Mouse (Mus musculus): ENCODE measurements around the gene Pigz. TPM values are rescaled to one million over a fixed set of nuclear protein-coding genes. Genes with fewer than 3 reads are reported as not detected.

Gene Pigz
- polyA plus RNA-seq, 1 experiment from 2014 or later: 0.57 TPM

- H3K27ac ChIP-seq (ENCODE audit: low read depth): no peak overlapping the region
- H3K4me3 ChIP-seq (ENCODE audit: low read depth, low read length): no peak overlapping the region
- no peak overlapping the region for H3K4me2 ChIP-seq (ENCODE audit: low read length)
- ATAC-seq (replicated peaks; ENCODE audit: low FRiP score, low TSS enrichment, low read depth) (no peak), DNase-seq (ENCODE audit: low spot score) (no peak)
- H3K9ac ChIP-seq (ENCODE audit: low read length): no peak overlapping the region
- H3K4me1 ChIP-seq (replicated peaks; ENCODE audit: control insufficient read depth, insufficient read depth, low read length): no peaks in the 10 kb centered on the region
- H3K9me3 ChIP-seq (ENCODE audit: control insufficient read depth, low read length): no peaks in the 10 kb centered on the region
- no peaks in the 10 kb centered on the region for H3K27me3 ChIP-seq (replicated peaks; ENCODE audit: control insufficient read depth, insufficient read depth, low read length)
- peaks cover 26% of the 10 kb centered on the region for H3K36me3 ChIP-seq (ENCODE audit: control insufficient read depth, insufficient read depth, low read length)
These were observed 60.3 kb downstream of the Pigz start for GRCm38 (mm10) chr16:31993946-31994345.

Small RNAs within 50 kb of the gene (microRNA-seq; reads per million reads assigned to microRNA genes)
- not detected for gene Gm26269

Other genes with a start within 250 kb of the Pigz start
- gene Meltf, start 55.0 kb upstream of the Pigz start, polyA plus RNA-seq (2014; fragmentation: Nextera tagmentation; extraction: Ambion mirVana): 0.12 and 0.16 TPM in 2 replicates
- gene 0610012G03Rik, start 14.6 kb downstream of the Pigz start, polyA plus RNA-seq (2014; fragmentation: Nextera tagmentation; extraction: Ambion mirVana): 111 and 117 TPM in 2 replicates
- gene Ncbp2, start 14.7 kb downstream of the Pigz start, polyA plus RNA-seq (2014; fragmentation: Nextera tagmentation; extraction: Ambion mirVana): 90.5 and 106 TPM in 2 replicates
- 9.0 and 10.5 TPM in 2 replicates for gene Senp5, start 69.4 kb downstream of the Pigz start, polyA plus RNA-seq (2014; fragmentation: Nextera tagmentation; extraction: Ambion mirVana)
- gene Pak2, start 145.5 kb downstream of the Pigz start, polyA plus RNA-seq (2014; fragmentation: Nextera tagmentation; extraction: Ambion mirVana): 41.4 and 42.4 TPM in 2 replicates
- gene Pigx, start 165.9 kb downstream of the Pigz start, polyA plus RNA-seq (2014; fragmentation: Nextera tagmentation; extraction: Ambion mirVana): 119 and 122 TPM in 2 replicates
- gene Cep19, start 165.9 kb downstream of the Pigz start, polyA plus RNA-seq (2014; fragmentation: Nextera tagmentation; extraction: Ambion mirVana): 24.1 and 31.9 TPM in 2 replicates
- gene Nrros, start 231.7 kb downstream of the Pigz start, polyA plus RNA-seq (2014; fragmentation: Nextera tagmentation; extraction: Ambion mirVana): 15.7 and 17.3 TPM in 2 replicates
- not detected in 2 replicates for gene Bex6, start 246.0 kb downstream of the Pigz start, polyA plus RNA-seq (2014; fragmentation: Nextera tagmentation; extraction: Ambion mirVana)

Data from intestine, embryonic 14.5 days (tissue).